Mouse (Mus musculus) ES-Bruce4 (cell line): Measurements from ENCODE around the gene F12.

Experiments
- CTCF ChIP-seq: IDR thresholded peaks from one replicate; pipeline ENCODE4 v1.8.1; 2011; ENCODE audit warnings: low read depth, low read length
- EP300 ChIP-seq: IDR thresholded peaks from 2 replicates; pipeline ENCODE4 v1.6.1; 2011; ENCODE audit warnings: low read depth, low read length; ENCODE audit not compliant: insufficient read depth
- POLR2A ChIP-seq: IDR thresholded peaks from one replicate; pipeline ENCODE4 v1.8.1; 2011; ENCODE audit warnings: low read length; ENCODE audit not compliant: insufficient read depth

GRCm38 (mm10) chr13:55448131-55448530 lies 21.5 kb upstream of the F12 start:
- TF ChIP-seq CTCF (no peak), POLR2A (no peak), EP300 (no peak)
